Mouse (Mus musculus) heart, embryonic 14.5 days (tissue): ENCODE measurements around the gene Ttc28. TPM values are rescaled to one million over a fixed set of nuclear protein-coding genes. Genes with fewer than 3 reads are reported as not detected.
A peak's percentile ranks its signal among the peaks of the same experiment; 100 is the strongest.

Source experiments
- ATAC-seq: fragments of 200-750 bp; cut with Nextera tagmentation; 2 replicates; pipeline ENCODE4 v1.8.0; 2017; ENCODE audit warnings: low read depth, moderate TSS enrichment; ENCODE audit not compliant: insufficient number of reproducible peaks, insufficient read depth, low FRiP score
- H3K27ac ChIP-seq, 2 experiments: fragments of 200-500 bp in 1 of 2; fragments of 300-500 bp in 1 of 2; sonication (generic) in 1 of 2; replicated peaks in 1 of 2; 2 replicates each; pipeline ENCODE4 v1.5.1; 2012 to 2014; ENCODE audit warnings: low read depth in 2 of 2, low read length in 2 of 2, control low read depth in 1 of 2, mild to moderate bottlenecking in 1 of 2, mixed read lengths in 1 of 2; ENCODE audit not compliant: control insufficient read depth in 1 of 2, insufficient read depth in 1 of 2
- H3K27me3 ChIP-seq: fragments of 300-500 bp; sonication (generic); 2 replicates; pipeline ENCODE4 v1.6.1; 2014; ENCODE audit warnings: mild to moderate bottlenecking, low read length, control low read depth; ENCODE audit not compliant: control insufficient read depth, insufficient read depth
- H3K36me3 ChIP-seq: fragments of 300-500 bp; sonication (generic); 2 replicates; pipeline ENCODE4 v1.6.1; 2014; ENCODE audit warnings: mild to moderate bottlenecking, control low read depth, low read length, mixed read lengths; ENCODE audit not compliant: control insufficient read depth, insufficient read depth
- H3K4me1 ChIP-seq, 2 experiments: fragments of 200-500 bp in 1 of 2; fragments of 300-500 bp in 1 of 2; sonication (generic) in 1 of 2; 2 replicates each; pipeline ENCODE4 v1.6.1; 2012 to 2014; ENCODE audit warnings: low read length in 2 of 2, control low read depth in 1 of 2, mixed read lengths in 1 of 2; ENCODE audit not compliant: control insufficient read depth in 2 of 2, insufficient read depth in 2 of 2
- H3K4me2 ChIP-seq: fragments of 300-500 bp; sonication (generic); 2 replicates; pipeline ENCODE4 v1.6.1; 2014; ENCODE audit warnings: mild to moderate bottlenecking, low read length
- H3K4me3 ChIP-seq, 2 experiments: fragments of 200-500 bp in 1 of 2; fragments of 300-500 bp in 1 of 2; sonication (generic) in 1 of 2; 2 replicates each; pipeline ENCODE4 v1.5.1; 2012 to 2014; ENCODE audit warnings: low read length in 2 of 2, mild to moderate bottlenecking in 2 of 2, control low read depth in 1 of 2, low read depth in 1 of 2, moderate library complexity in 1 of 2; ENCODE audit not compliant: control insufficient read depth in 1 of 2, insufficient read depth in 1 of 2
- H3K9ac ChIP-seq: fragments of 300-500 bp; sonication (generic); 2 replicates; pipeline ENCODE4 v1.6.1; 2014; ENCODE audit warnings: mild to moderate bottlenecking, low read length
- H3K9me3 ChIP-seq: fragments of 300-500 bp; sonication (generic); 2 replicates; pipeline ENCODE4 v1.6.1; 2016; ENCODE audit warnings: low read length, control low read depth; ENCODE audit not compliant: control insufficient read depth
- WGBS: fragments of 180-500 bp; shearing (Covaris S2); extraction: QIAGEN DNeasy Blood & Tissue Kit; methylation state at CpG from one replicate; pipeline ENCODE4 v1.1.7; 2014; 5-methylcytosine and 5-hydroxymethylcytosine counted together
- polyA plus RNA-seq: library from polyadenylated mRNA; unstranded; fragments of >200 nt; fragmentation: Nextera tagmentation; extraction: Ambion mirVana; gene quantifications from 2 replicates; pipeline ENCODE4 v1.2.1, GENCODE M21; 2014

Ttc28 gene
- polyA plus RNA-seq, 1 experiment from 2014 or later: 9.0 TPM

DNA sequence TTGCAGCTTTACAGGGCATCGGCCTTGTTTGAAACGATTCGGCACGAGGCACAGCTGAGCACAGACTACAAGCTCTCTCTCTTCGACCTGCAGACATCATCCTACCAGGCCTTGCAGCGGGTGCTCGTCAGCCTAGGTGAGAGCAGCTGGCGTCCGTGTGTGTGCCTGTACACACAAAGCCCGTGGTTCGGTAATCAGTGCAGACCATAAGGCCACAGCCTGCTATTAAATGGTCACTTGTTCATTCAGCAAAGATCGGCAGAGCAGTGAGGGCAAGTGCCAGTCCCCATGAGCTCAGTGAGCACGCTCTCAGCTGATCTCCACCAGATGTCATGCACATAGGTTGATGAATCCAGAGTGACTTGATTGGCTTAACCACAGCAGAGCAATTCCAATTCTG is 351.4 kb downstream of the Ttc28 start:
- Histone ChIP-seq H3K4me1 (peaks cover 40 to 43% of the 10 kb centered on the region in 2 experiments), H3K4me2 (no peak overlapping the region), H3K36me3 (peaks cover 30% of the 10 kb centered on the region), H3K9ac (no peak overlapping the region), H3K27me3 (no peaks in the 10 kb centered on the region), H3K4me3 (no peak overlapping the region), H3K27ac (no peak overlapping the region), H3K9me3 (no peaks in the 10 kb centered on the region)
- no peak for ATAC-seq
- 83% methylated on average over 13 of the region's 13 CpGs for WGBS

DNA sequence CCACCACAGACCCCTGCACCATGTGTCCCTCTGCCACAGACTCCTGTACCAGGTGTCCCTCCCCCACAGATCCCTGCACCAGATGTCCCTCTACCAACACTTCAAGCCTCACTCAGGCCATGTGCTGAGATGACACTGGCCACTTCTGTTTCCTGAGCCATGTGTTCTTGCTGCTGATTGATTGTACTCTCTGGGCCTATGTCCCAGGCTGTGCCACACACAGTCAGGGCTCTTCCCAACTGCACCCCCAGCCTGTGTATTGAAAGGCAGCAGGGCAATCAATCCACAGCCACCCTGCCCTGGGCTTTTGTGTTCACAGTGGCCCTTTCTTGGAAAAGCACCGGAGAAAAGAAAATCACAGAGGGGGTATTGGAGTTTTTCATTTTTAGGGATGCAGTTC is 352.2 kb downstream of the Ttc28 start:
- H3K27ac ChIP-seq: no peak overlapping the region
- 87% methylated on average over 1 of the region's 1 CpGs for WGBS
- H3K4me1 ChIP-seq: peaks cover 38 to 39% of the 10 kb centered on the region in 2 experiments
- peaks cover 37% of the 10 kb centered on the region for H3K36me3 ChIP-seq
- no peak for ATAC-seq
- H3K4me2 ChIP-seq: no peak overlapping the region
- H3K9me3 ChIP-seq: no peaks in the 10 kb centered on the region
- no peak overlapping the region for H3K9ac ChIP-seq
- no peak overlapping the region for H3K4me3 ChIP-seq
- no peaks in the 10 kb centered on the region for H3K27me3 ChIP-seq

DNA sequence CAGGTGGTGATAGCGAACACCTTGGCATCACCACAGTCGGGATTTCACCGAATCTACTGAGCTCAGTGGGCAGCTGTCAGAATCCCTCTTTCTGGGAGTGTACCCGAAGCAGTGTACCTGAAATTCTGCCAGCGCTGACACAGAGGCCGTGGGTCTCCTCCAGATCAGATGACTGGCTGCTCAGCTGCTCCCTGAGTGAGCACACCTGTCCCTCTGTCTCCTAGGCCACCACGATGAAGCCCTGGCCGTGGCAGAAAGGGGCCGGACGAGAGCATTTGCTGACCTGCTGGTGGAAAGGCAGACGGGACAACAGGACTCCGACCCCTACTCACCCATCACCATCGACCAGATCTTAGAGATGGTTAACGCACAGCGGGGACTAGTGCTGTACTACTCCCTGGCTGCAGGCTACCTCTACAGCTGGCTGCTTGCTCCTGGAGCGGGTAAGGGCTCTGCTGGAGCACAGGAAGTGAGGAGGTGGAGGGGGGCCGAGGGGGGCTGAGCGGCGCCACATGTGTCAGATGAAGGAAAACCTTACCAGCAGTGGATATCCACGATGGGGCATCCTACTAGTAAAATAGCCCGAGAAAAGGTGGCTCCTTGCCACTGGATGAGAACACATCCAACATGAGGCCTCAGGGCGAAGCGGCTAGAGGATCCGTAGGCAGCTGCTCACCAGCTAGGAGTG is 353.6 kb downstream of the Ttc28 start:
- ATAC-seq: no peak
- Histone ChIP-seq H3K4me1 (peaks cover 24 to 26% of the 10 kb centered on the region in 2 experiments), H3K9me3 (no peaks in the 10 kb centered on the region), H3K9ac (no peak overlapping the region), H3K36me3 (peaks cover 39% of the 10 kb centered on the region), H3K4me3 (no peak overlapping the region), H3K27me3 (no peaks in the 10 kb centered on the region), H3K27ac (no peak overlapping the region), H3K4me2 (no peak overlapping the region)
- WGBS: 73% methylated on average over 24 of the region's 24 CpGs

DNA sequence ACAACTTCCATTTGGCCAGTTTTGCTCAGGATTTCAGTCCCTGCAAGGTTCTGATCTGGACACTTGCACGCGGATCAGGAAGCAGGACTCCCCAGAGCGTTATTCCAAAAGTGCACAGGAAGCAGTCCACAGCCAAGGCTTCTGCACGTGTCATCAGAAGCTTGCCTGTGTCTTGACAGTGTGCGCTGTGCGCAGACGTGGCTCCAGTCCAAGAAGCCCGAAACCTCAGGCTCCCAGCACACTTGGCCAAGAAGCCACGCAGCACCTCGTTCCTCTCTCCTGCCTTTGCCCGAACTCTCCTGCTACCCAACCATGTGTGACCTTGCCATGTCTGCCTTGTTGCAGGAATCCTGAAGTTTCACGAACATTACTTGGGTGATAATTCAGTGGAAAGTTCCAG is 355.5 kb downstream of the Ttc28 start:
- Histone ChIP-seq H3K9me3 (no peaks in the 10 kb centered on the region), H3K4me1 (peaks cover 5 to 9% of the 10 kb centered on the region in 2 experiments), H3K36me3 (peaks cover 40% of the 10 kb centered on the region), H3K4me2 (no peak overlapping the region), H3K9ac (no peak overlapping the region), H3K27me3 (no peaks in the 10 kb centered on the region), H3K4me3 (no peak overlapping the region), H3K27ac (0 out of 4 replicates have a peak overlapping the region, but pooled peaks of 1 of the 2 experiments have one; percentile 6)
- 67% methylated on average over 12 of the region's 12 CpGs for WGBS
- ATAC-seq: no peak

DNA sequence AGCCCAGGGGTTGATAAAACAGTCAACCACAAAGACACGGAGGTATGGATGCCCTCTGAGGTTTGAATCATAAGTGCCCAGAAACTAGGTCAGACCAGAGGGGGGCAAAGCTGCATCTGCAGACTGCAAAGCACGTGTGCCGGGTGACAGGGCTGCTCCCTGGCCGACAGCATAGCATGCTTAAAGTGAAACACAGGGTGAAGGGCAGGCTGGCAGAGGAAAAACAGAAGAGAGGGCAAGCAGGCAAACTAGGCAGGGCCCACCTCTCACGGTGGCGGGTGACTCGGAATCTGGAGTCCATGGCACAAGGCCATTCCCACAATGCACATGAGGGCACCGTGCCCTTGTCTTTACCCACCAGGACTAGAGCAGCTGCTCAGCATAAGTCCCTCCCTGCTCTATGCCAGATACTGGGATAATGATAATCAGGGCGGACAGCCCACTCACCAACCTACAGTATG is 357.6 kb downstream of the Ttc28 start:
- Histone ChIP-seq H3K9ac (no peak overlapping the region), H3K4me1 (peaks cover 0 to 4% of the 10 kb centered on the region in 2 experiments; a peak in 2 of 4 replicates), H3K27ac (no peak overlapping the region), H3K4me3 (no peak overlapping the region), H3K36me3 (peaks cover 29% of the 10 kb centered on the region), H3K27me3 (0 out of 2 replicates have a peak, but pooled peaks cover 2% of the 10 kb centered on the region), H3K4me2 (no peak overlapping the region), H3K9me3 (no peaks in the 10 kb centered on the region)
- 79% methylated on average over 9 of the region's 9 CpGs for WGBS
- no peak for ATAC-seq

DNA sequence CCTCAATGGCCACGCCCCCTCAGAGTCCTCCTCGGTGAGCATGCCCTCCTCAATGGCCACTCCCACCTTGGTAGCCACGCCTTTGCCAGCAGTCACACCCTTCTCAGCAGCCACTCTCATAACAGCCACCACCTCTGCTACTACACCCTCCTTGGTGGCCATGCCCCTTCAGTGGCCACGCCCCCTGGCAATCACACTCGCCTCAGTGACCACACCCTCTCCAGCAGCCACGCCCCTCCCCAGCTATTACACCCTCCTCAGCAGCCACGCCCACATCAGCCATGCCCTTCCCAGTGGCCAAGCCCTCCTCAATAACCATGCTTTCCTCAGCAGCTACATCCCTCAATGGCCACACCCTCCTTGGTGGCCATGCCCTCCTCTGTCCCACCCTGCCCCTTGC is 359.6 kb downstream of the Ttc28 start:
- no peak for ATAC-seq
- H3K36me3 ChIP-seq: peaks cover 29% of the 10 kb centered on the region
- 43% methylated on average over 7 of the region's 7 CpGs for WGBS
- H3K27ac ChIP-seq: no peak overlapping the region
- peaks cover 9 to 16% of the 10 kb centered on the region in 2 experiments for H3K4me1 ChIP-seq
- no peak overlapping the region for H3K9ac ChIP-seq
- no peak overlapping the region for H3K4me3 ChIP-seq
- H3K27me3 ChIP-seq: 0 out of 2 replicates have a peak, but pooled peaks cover 2% of the 10 kb centered on the region
- no peaks in the 10 kb centered on the region for H3K9me3 ChIP-seq
- H3K4me2 ChIP-seq: no peak overlapping the region

DNA sequence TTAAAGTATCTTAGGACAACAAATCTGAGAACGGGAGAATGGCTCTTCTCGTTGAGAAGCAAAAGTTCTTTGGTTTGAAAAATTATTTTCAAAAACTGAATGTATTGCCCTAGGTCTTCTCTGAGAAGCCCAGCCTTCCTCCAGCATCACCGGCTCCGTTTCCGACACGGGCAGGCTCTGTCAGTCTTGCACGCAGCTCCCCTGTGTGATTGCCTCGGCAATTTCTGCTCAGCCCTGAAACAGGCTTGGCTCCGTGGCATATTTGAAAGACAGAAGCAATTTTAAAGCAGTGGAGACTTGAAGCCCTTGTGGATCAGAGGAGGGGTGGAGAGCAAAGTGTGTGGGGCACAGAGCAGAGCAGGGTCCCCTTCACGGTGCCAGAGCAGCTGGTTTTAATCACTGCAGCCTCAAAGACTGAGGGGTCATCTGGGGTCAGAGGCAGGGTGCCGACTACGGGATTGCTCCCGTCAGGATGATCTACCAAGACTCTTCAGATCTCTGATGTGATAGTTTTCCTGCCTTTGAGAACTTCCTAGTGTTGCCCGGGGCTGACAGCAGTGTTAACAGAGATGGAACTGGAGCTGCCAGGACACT is 363.9 kb downstream of the Ttc28 start:
- H3K4me2 ChIP-seq: no peak overlapping the region
- peaks cover 27 to 35% of the 10 kb centered on the region in 2 experiments for H3K4me1 ChIP-seq

More for the DNA sequence above, 363.9 kb downstream of the Ttc28 start:
- Histone ChIP-seq H3K36me3 (peaks cover 7% of the 10 kb centered on the region), H3K4me3 (no peak overlapping the region), H3K27me3 (0 out of 2 replicates have a peak, but pooled peaks cover 2% of the 10 kb centered on the region), H3K9me3 (no peaks in the 10 kb centered on the region), H3K27ac (no peak overlapping the region), H3K9ac (no peak overlapping the region)
- 26% methylated on average over 14 of the region's 14 CpGs for WGBS
- ATAC-seq: no peak
